Mouse (Mus musculus): ENCODE measurements around the gene Nrxn2. TPM values are rescaled to one million over a fixed set of nuclear protein-coding genes. Genes with fewer than 3 reads are reported as not detected.

Gene Nrxn2
- total RNA-seq, 4 experiments from 2014 or later: 8.8 to 12.5 (median 11.5) TPM

DNA sequence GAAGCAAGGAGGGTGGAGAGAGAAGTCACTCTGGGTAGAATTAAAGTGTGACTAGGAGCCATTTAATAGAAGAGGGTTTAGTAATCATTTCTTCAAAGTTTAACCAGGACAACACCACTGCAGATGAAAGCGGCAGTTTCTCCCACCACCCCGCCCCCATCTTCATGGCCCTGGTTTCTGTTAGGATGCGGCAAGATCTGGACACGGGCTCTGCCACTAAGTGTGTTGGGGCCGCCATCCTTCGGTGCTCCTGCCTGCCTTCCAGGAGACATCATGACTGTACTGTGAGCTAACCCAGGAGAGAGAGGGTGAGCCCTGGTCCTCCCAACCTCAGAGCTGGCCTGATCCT lies 124.5 kb downstream of the Nrxn2 start:
- no peak for DNase-seq

DNA sequence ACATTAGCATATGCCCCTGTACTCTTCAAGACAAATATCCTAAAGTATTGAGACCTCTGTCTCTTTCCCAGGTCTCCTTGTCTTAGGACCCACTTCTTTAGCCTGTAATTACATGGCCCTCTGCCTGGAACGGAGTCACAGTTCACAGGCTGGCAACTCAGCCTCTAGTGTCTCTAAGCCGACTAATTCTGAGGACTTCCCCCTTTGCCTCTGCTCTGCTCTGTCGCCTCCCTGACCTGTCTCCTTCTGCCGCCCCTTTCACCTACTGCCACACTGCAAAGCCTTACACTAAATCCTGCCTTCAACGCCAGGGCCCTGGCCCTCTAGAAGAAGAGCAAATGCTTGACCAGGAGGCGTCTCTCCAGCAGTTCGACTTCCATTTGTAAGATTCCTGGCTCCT lies 125.0 kb downstream of the Nrxn2 start:
- DNase-seq: no peak

DNA sequence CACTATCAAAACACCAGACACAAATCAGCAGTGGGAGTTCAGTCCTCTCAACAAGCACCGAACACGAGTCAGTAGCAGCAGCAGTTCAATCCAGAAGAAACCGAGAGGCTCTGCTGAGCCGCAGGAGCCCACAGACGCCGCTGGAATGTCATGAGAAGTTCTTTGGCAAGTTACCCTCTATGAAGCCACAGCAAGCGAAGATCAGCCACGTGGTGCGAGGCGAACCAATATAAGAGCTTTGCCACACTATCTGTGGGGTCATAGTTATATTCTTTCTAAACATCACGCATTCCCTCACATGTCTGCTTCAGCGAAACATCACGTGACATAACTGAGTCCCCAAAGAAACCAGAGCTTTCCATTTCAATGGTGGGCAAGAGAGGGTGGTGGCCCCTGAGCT lies 126.2 kb downstream of the Nrxn2 start:
- no peak for DNase-seq

DNA sequence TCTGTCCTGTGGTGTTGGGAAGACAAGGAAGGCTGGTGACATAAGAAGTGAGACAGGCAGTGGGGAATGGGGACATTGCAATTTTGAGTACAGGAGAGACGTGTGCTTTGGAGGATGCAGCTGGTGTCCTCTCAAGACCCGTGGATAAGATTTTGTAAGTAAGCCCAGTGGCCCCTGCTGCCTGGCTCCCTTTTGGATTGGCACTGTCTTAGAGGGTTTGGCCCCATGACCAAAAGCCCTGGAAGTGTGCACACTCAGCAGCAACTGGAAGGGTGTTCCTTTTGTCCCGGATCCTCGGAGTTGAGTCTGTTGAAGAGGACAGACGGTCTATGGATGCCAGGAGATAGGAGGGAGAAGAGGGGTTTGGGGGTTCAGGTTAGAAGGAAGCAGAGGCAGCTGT lies 127.0 kb downstream of the Nrxn2 start:
- no peak for DNase-seq

DNA sequence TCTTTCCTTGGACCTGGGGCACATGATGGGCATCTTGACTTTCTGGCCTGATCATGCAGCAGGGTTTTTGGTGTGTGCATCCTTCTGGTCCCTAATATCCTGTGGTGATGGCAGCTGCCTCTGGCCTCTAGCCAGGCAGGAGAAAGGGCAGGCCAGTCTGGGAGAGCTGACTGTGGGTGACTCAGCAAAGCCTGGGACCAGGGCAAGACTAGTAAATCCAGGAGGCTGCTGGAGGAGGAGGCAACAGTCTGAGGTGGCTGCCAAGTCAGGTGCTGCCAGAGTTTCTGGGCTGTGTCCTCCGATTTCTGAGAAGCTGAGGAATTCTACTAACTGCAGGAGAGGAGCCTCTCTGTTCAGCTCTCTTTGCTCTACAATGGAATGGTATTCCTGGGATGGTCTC lies 127.6 kb downstream of the Nrxn2 start:
- DNase-seq: peak; percentile 73

DNA sequence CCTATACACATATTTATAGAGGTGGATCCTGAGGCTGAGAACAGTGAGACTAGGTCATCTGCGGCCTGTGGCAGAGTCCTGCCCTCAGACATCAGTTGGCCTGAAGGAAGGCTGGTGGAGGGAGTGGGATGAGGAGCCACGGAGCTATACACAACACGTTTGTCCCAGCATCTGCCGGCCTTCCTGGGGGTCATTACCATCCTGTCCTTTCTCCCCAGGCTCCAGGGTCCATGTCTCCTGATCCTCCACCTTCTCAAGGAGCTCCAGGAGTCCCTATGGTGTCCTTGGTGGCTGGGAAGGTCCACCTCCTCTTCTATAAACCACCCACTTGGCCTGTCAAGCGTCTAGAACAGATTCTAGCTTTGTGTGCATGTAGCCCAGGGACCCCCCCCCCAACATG lies 129.3 kb downstream of the Nrxn2 start:
- DNase-seq: no peak

DNA sequence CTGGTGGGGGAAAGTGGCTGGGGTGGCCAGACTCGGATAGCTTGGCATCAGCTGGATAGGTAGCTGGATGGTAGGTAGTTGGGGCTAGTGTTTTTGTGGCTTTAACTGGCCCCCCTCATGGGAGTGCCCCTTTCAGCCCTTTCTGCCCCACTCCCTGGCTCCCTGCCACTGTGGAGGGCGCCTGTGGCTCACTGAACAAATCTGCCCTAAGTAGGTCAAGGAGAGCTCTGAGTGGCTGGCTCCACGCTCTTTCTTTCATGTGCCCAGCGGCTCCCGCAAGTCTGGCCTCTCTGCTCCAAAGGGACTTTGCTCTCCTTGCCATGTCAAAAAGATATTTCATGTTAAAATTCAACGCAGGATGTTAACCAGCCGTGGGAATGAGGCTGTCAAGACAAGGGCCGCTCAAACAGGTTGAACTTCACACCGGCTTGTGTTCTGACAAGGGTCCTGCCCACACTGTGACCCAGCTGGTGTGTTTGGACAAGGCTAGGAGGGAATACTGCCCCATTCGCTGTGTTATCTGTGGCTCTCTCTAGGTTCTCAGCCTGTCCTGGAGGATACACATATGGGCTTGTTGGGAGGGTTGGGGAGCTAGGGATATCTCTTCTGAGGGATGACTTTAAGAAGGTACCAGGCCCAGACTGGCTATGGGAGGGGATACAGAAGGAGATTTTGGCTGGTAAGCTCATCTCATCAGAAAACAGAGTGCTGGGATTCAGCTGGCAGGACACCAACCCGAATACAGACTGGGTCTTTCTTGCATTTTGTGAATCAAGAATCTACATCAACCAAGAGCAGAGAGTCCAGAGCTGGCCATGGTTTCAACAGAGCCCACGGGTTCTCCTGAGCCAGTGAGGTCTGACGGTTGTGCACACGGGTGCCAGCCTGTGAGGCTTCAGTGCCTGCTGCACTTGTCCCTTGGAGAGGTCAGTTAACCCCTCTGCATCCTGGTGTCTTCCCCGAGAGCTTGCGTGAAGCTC lies 130.2 kb downstream of the Nrxn2 start:
- peak; percentile 76 for DNase-seq

DNA sequence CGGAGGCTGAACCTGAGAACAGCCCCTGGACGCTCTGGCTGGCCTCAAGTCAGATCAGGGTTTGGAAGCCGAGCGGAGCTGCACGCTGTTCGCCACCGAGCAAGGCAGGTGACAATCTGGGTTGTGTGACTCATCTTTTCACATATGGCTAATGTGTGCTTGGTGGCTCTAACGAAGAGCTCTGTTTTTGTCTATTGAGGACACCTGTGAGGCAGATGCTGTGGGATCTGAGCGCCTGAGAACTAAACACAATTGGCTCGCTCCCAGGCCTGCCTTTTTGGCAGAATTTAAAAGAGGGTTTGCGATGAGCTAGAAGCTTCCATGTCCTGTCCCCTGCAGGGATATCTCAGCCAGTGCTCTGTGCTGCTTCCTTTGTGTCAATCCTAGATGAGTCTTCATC lies 131.0 kb downstream of the Nrxn2 start:
- no peak for DNase-seq

DNA sequence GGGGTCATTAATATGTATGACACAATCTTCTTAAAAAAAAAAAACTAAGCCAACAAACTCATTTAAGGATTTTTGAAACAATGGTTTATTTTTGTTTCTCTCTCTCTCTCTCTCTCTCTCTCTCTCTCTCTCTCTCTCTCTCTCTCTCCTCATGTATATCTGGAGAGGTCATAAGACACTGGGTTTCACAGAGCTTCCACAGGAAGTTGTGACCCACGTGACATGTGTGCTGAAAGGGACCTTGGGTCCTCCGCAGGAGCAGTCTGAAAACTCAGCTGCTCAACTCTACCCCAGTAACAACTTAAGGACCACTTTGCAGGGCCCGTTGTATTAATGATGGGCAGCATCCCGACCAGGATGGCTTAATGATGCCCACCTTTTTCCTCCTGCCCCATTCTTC lies 132.7 kb downstream of the Nrxn2 start:
- no peak for DNase-seq

DNA sequence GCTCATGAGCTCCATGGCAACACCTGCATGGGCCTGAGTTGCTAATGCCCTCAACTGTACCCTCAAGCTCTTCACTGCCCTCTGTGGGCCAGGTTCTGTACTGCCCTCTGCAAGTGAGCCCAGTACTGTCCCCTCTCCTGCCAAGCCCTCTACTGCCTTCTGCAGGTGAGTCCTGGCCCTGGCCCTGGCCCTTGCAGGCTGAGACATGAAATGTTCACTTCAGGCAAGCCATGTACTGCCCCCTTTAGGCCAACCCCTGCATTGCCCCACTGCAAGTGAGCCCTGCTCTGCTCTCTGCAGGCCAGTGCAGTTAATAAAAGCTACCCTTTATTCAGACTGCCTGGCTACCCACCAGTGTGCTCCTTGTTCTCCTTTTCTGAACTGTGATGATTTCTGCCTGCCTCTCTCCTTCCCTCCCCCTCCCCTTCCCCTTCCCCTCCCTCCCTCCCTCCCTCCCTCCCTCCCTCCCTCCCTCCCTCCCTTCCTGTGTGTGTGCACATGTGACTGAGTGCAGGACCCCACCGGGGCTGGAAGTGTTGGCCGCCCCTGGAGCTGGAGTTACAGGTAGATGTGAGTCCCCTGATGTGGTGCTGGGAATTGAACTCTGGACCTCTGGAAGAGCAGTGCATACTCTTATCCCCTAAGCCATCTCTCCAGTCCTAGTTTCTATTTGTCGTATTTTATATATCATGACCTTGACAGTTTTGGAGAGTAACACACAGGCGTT lies 133.9 kb downstream of the Nrxn2 start:
- DNase-seq: peak; percentile 58

DNA sequence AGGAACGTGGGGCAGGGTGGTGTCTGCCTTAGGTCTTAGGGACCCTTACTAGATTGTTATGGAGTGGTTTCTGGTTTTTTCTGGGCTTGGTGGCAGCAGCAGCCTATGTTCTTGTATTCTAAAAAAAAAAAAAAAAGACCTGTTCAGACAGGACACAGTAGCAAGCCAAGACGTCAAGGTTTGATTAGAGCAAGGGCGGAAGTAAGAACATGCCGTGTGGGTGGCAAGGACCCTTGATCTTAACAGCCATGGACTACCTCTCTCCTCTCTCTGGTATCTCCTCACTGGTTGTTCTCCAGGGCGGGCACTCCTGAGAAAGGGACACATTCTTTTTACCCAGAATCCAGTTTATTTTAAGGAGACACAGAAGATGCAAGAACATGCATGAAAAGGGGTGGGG lies 134.6 kb downstream of the Nrxn2 start:
- no peak for DNase-seq

DNA sequence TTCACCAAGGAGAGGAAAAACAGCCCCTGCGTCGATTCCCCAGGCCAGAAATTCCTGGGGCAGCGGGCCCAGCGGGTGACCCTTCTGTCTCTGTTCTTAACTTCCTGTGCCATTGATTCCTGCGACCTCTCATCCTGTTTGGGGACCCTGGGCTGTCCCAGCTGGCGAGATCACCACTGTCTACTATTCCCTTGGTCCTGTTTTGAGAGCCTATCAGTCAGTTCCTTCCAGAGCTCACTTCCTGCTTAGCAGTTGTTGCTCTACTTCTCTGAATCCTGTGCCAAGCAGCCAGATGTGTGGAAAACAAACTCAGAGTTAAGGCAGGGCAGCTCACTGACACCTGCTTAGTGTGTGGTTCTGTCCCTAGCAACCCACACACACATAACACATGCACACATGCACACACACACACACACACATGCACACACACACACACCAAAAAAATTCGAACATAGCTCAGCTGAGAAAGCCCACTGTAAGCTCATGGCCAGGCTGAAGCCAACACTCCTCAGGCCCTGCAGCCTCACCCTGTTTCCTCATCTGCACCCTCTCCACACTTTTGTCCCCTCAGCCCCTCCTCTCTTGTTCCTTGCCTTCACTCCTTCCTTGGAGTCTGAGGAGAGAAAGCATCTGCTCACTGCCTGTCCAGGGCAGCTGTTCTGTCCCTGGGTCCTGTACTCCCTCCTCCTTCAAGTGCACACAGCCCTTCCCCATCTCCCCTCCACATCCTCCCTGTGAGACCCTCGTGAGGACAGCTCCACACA lies 135.5 kb downstream of the Nrxn2 start:
- no peak for DNase-seq

DNA sequence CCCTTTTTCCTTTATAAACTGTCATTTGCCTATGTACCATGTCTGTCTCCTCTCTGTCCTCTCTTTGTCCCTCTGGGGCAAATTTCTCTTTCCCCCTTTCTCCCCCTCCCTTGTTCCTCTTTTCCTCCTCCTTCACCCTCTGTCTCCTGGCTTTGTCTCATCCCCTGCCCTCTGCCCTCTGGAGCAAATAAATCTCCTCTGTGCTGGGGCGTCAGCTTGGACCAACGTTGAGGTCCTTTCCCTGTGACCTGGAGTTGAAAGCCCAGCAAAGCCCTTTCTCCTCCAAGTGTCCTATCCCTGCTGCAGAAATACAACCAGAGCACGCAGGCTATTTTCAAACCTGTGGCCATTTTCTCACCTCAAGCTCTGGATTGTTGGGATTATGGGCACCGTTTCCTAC lies 141.0 kb downstream of the Nrxn2 start:
- no peak for DNase-seq

DNA sequence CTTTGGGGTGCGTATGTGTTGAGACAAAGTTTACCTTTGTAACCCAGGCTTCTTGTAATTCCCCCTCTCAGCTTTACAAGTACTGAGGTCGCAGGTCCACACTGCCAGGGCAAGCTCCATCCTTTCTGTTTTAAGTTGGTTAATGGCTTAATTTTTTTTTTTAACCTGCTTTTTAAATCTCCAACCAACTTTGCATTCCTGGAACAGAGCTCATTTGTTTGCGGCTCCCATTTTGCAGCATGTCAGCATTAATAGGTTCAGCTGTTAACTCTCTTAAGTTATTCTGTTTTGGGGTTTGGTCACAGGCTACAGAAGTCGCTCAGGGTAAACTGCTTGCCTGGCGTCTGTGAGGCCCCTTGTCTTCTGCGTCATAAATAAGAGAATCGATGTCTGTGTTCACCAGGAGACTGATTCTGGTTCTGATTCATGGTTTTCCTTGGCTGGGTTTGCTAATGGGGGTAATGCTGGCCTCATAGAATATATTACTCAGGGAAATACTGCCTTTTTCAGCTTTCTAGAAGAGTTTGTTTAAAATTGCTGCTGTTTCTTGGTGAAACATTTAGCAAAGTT lies 141.8 kb downstream of the Nrxn2 start:
- DNase-seq: no peak

DNA sequence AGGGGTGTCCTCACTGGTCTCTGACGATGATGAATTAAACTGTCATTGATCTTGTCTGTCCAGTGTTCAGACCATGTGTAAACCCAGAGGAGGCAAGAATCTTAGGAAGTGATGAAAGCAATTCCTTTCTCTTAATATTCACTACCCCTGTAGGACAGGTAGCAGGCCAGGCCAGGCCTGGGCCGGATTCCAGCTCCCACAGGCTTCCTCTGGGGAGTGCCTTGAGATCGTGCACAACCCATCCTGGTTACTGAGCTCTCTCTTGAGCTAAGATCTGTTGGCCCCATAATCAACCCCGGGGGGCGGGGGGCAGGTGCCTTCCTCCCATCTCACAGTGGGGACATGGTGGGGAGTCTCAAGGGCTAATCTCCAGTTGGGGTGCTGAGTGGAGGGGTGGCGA lies 146.6 kb downstream of the Nrxn2 start:
- no peak for DNase-seq

DNA sequence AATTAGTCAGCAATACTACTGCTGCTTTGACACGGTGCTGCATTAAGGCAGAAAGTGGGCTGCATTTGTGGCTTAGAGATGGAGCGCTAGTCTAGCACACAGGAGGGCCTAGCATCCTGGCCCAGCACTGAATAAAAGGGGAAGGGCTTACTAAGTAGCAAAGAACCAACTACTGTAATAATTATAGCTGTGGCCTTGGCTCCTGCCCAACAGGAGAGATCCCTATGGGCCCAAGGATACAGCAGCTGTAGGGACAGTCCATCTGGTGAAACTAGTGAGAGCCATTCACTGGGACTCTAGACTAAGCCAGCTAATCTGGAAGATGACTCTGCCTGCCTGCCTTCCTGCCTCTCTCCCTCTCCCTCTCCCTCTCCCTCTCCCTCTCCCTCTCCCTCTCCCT lies 147.9 kb downstream of the Nrxn2 start:
- no peak for DNase-seq

DNA sequence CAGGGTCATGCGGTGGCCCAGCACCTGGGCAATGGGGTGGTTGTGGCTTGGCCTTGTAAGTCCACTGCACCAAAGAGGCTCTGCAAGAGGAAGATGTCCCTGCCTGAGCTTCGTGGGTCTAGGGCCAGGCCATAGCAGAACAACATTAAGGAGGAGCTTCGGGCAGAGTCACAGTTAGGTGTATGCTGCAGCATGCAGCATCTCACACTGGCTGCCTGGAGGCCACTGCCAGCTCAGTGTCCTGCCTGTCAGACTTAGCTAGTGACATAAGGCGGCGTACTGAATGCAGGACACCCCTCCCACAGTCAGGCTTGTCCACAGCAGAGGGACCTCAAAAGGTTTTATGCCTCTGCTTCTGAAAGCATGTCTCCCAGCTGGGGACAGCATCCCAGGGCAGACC lies 150.5 kb downstream of the Nrxn2 start:
- DNase-seq: no peak

DNA sequence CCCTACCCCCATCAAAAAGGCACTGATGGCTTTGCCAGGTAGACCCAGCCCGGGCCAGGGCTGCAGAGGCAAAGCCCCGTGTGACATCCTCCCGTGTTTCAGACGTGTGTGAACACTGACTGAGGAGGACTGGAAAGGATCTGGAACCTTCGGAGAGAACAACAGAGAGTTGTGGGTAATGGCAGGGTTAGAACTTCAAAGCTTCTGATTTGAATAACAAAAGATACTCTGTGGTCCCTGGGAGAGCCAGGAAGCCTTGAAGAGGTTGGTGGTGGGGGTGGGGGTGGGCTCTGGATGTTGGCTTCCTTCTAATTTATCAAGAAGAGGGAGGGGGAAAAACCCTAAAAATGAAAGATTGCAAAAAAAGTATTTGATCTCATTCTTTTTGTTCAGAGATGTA lies 151.0 kb downstream of the Nrxn2 start:
- DNase-seq: no peak

DNA sequence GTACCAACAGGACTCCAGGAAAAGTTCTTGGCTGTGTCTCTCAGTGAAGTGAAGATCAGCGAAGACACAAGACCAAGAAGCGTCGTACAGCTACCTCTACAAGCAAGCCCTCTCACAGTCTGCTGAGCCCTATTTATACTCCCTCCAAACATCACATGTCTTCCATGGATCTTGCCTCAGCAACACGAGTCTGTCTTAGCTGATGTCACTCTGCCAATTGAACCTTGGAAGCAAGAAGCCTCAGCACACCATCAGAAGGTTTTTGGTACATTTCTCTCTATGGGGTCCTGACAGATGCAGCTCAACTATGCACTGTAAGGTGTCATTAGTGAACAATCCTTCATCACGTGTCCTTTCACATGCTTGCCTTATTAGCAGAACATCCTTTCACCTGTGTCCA lies 152.9 kb downstream of the Nrxn2 start:
- no peak for DNase-seq

DNA sequence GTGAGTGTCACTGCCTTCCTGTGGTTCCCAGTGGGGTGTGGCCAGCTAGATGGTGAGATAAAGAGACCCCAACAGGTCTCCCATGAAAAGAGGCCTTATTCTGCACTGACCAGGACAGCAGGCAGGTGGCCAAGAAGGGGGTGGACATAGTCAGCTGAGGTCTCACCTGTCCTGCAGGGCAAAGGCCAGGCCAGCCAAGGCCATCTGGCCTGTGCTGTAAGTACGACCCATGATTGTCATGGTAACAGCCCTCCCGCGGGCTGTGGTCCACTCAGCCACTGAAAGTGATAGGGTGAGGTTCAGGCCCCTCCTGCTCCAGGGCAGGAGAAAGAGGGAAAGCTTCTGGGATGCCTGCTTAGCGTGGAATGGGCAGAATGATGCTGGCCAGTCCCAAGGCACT lies 153.5 kb downstream of the Nrxn2 start:
- DNase-seq: no peak

Measured in adrenal gland, adult 8-10 months (tissue).